Mouse (Mus musculus): ENCODE results near the gene Coro1a.
"Not testable (repeated sequence)": the region's sequence is repeated elsewhere in the genome, so short reads cannot be mapped to it uniquely, and the experiment has no call there.

Coro1a gene

DNA sequence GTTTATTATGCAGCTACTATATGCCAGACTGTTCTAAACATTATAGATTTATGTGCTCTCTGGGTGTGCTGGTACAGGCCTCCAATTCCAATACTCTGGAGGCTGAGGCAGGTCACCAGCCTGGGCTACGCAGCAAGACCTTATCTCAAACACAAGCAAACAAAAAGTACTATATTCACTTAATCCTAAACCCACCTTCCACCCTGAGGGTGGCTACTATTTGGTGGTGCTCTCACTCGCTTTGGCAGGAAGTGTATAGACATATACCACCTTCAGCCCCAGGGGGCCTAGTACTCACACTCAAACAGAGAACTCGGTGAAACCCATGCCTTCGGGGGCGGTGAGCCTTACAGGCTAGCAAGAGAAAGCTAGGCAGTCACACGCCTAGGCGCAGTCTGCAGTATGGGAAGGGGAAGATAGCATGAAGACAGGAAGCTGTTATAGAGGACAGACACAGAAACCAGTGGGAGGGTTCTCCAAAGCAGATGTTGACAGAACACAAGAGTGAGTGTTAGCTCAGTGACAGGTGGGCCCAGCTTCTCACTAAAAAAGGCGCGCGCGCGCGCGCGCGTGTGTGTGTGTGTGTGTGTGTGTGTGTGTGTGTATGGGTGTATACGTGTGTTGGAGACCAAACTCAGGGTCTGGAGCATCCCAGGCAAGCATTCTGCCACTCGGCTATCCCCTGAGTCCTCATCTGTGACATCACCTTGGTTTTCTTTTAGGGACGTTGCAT, at the start of gene Coro1a:
Gene Coro1a, minus strand, starts transcription at position 346 of the 733 bp plus-strand sequence.
- DNase-seq (ENCODE audit: low spot score), result no peak

GRCm38 (mm10) chr7:126754866-126755265, 47.3 kb upstream of the Coro1a start:
- peak; percentile 78 for DNase-seq (ENCODE audit: low spot score)

DNA sequence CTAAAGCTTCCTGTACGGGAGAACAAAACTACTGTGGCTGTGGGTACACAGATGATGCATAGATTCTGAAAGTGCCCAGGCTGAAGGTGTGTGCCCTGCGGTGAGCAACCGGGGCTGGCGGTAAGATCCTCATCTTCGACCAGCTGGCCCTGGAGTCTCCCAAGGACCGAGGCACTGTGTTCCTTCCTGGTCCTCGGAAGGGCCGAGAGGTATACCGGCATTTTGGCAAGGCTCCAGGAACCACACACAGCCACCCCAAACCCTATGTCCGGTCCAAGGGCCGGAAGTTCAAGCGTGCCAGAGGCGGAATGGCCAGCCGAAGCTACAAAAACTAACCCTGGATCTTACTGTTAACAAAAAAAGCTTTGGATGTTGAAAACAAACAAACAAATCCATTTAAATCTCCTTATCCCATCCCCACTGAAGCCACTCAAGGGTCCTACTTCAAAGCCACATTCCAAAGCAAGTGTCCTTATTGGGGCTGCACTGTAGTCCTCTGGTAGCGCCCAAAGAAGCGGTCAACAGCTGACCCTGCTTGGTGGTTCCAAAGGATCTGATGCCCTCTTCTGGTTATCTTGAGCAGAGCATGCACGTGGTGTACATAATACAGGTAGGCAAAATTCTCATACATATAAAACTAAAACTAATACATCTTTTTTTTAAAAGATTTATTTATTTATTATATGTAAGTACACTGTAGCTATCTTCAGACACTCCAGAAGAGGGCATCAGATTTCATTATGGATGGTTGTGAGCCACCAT, 42.2 kb upstream of the Coro1a start:
- DNase-seq (ENCODE audit: low spot score), result no peak

- DNase-seq (ENCODE audit: low spot score), result no peak
These were observed 41.2 kb upstream of the Coro1a start for GRCm38 (mm10) chr7:126748824-126749223.

- no peak for DNase-seq (ENCODE audit: low spot score)
These were observed 39.2 kb upstream of the Coro1a start for GRCm38 (mm10) chr7:126746798-126747197.

- no peak for DNase-seq (ENCODE audit: low spot score)
These were observed 38.5 kb upstream of the Coro1a start for GRCm38 (mm10) chr7:126746066-126746465.

- DNase-seq (ENCODE audit: low spot score), result no peak
These were observed 34.4 kb upstream of the Coro1a start for GRCm38 (mm10) chr7:126741964-126742482.

- no peak for DNase-seq (ENCODE audit: low spot score)
These were observed 33.9 kb upstream of the Coro1a start for GRCm38 (mm10) chr7:126741452-126741851.

DNA sequence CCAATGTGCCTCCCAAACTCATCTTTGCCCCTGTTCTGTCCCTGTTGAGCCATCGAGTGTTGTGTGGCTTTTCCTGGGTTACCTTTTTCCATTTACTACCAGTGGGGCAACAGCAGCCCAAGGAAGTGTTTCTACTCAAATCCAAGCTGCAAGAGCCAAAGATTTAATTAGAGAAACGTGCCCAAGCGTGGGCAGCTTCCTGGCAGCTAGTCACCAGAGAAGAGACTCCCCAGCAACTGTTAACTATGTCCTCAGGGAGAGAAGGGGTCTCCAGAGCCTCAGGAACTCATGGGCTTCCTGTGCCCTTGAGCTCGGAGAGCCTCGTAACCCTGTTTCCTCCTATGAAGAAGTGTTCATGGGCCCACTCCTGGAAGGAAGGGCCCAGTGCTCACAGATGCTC, 33.4 kb upstream of the Coro1a start:
- no peak for DNase-seq (ENCODE audit: low spot score)

DNA sequence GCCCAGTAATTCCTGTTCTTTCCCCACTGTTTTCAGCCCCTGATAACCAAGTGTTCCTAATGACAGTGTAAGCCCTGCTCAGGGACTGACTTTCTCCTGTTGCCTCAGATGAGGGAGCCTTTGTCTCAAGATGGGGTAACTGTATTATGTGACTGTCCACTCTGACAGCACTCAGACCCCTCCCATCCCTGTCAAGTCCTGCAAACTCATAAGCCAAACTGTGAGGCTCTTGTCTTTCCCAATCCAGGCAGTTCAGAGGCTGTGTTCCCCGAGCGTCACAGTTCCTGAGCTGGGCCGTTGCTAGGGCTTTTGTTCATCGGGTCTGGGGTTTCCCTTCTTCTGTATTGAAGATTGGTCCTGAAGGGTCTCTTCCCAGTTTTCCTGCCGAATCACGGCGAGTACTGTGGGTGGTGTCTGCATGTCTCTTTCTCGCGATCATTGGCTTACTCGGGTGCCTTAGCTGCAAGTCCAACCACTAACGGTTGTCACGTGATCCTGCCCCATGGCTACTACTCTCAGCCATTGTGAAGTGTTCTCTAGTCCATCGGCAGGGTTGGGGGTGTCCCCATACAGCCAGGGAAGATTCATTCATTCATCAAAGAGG, 32.6 kb upstream of the Coro1a start:
- DNase-seq (ENCODE audit: low spot score), result no peak

GRCm38 (mm10) chr7:126739551-126739950, 32.0 kb upstream of the Coro1a start:
- no peak for DNase-seq (ENCODE audit: low spot score)

- no peak for DNase-seq (ENCODE audit: low spot score)
These were observed 28.5 kb upstream of the Coro1a start for GRCm38 (mm10) chr7:126736122-126736521.

GRCm38 (mm10) chr7:126730256-126730789, 22.7 kb upstream of the Coro1a start:
- not testable (repeated sequence) for DNase-seq (ENCODE audit: low spot score)

DNA sequence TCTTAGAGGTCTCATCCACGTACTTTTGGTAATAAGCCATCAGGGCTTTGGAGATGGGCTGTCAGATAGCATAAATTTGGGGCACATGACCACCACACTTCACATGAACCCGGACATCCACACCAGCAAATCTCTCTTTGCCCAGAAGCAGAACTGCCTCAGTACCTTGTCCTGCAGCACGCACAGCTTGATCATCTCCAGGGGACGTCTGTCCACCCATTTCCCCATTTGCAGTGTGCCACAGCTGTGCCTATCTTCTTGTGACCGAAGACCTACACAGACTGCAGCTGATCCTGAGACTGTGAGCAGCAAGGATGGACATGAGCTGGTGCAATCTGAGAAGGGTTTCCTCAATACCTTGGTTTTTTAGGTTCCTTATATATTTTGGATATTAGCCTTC, 18.1 kb upstream of the Coro1a start:
- no peak for DNase-seq (ENCODE audit: low spot score)

- no peak for DNase-seq (ENCODE audit: low spot score)
These were observed 17.5 kb upstream of the Coro1a start for GRCm38 (mm10) chr7:126725077-126725476.

- no peak for DNase-seq (ENCODE audit: low spot score)
These were observed 14.0 kb upstream of the Coro1a start for GRCm38 (mm10) chr7:126721635-126722034.

- no peak for DNase-seq (ENCODE audit: low spot score)
These were observed 11.3 kb upstream of the Coro1a start for GRCm38 (mm10) chr7:126718787-126719337.

GRCm38 (mm10) chr7:126717566-126717965, 10.0 kb upstream of the Coro1a start:
- DNase-seq (ENCODE audit: low spot score), result no peak

DNA sequence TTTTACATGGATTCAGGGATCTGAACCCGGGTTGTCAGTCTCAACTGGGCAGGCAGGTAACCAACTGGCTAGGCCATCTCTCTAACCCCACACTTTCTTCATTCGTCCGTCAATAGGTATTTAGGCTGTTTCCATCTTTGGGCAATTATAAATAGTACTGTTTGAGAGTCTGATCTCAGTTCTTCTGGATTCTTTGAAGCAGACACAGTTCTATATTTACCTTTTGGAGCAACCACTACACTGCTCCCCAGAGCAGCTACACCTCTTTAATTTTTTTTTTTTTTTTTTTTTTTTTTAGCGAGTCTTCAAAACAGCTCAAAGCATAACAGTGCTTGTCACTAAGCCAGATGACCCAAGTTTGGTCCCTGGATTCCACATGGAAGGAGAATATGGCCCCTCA, 8.1 kb upstream of the Coro1a start:
- no peak for DNase-seq (ENCODE audit: low spot score)

- DNase-seq (ENCODE audit: low spot score), result no peak
These were observed 4.3 kb upstream of the Coro1a start for GRCm38 (mm10) chr7:126711910-126712309.

GRCm38 (mm10) chr7:126710266-126710665, 2.7 kb upstream of the Coro1a start:
- DNase-seq (ENCODE audit: low spot score), result no peak
